11 mouse cellular contexts compared by ENCODE assay signal in genomic region chr3:122033248-122033837, GRCm38 (mm10). TPM values are rescaled to one million over a fixed set of nuclear protein-coding genes. Genes with fewer than 3 reads are reported as not detected.
DNase-seq lines count a peak whose midpoint lies in the region; ATAC-seq lines count a peak whose summit lies in the region.
"Had no signal": no experiment of that assay in that cellular context is flagged by ENCODE, and none has a peak within 500 bp of the region (broad histone marks: within the 10 kb centered on the region; RNA-seq: fewer than 3 reads in every experiment).

No protein-coding gene starts in this region.

- no peaks in the 10 kb centered on the region for H3K27me3 ChIP-seq in liver, embryonic 15.5 days
- H3K27me3 ChIP-seq in liver, embryonic 11.5 days (replicated peaks; ENCODE audit: control insufficient read depth, insufficient read depth, low read length) = no peaks in the 10 kb centered on the region
- no peaks in the 10 kb centered on the region for H3K27me3 ChIP-seq in heart, embryonic 15.5 days
- no peaks in the 10 kb centered on the region for H3K27me3 ChIP-seq in limb, embryonic 12.5 days
- no peaks in the 10 kb centered on the region for H3K27me3 ChIP-seq in hindbrain, embryonic 16.5 days (replicated peaks; ENCODE audit: control insufficient read depth, insufficient read depth, low read length)
- peaks cover 23% of the 10 kb centered on the region for H3K27me3 ChIP-seq in forebrain, embryonic 13.5 days

- 51% methylated on average over 9 of the region's 9 CpGs for WGBS in liver, embryonic 15.5 days (ENCODE audit: insufficient replicate concordance)
- 52% methylated on average over 9 of the region's 9 CpGs for WGBS in liver, embryonic 11.5 days
- WGBS in heart, embryonic 15.5 days = 22% methylated on average over 9 of the region's 9 CpGs
- WGBS in limb, embryonic 12.5 days = 57% methylated on average over 9 of the region's 9 CpGs
- WGBS in hindbrain, embryonic 16.5 days = 47% methylated on average over 9 of the region's 9 CpGs
- 58% methylated on average over 9 of the region's 9 CpGs for whole genome bisulfite sequencing in forebrain, embryonic 13.5 days

- no peak overlapping the region for H3K9ac ChIP-seq in liver, embryonic 15.5 days
- H3K9ac ChIP-seq in liver, embryonic 11.5 days (ENCODE audit: low read depth, low read length) = no peak overlapping the region
- H3K9ac ChIP-seq in heart, embryonic 15.5 days = peak overlapping the region; percentile 21; the same call in 1 of the 2 replicates
- no peak overlapping the region for H3K9ac ChIP-seq in limb, embryonic 12.5 days (replicated peaks)
- no peak overlapping the region for H3K9ac ChIP-seq in hindbrain, embryonic 16.5 days (ENCODE audit: low read depth, low read length)
- H3K9ac ChIP-seq in forebrain, embryonic 13.5 days = no peak overlapping the region
- H3K9ac ChIP-seq: midbrain, embryonic 13.5 days had no signal

- no peak overlapping the region for H3K4me2 ChIP-seq in liver, embryonic 15.5 days
- no peak overlapping the region for H3K4me2 ChIP-seq in liver, embryonic 11.5 days
- H3K4me2 ChIP-seq in heart, embryonic 15.5 days = no peak overlapping the region
- no peak overlapping the region for H3K4me2 ChIP-seq in limb, embryonic 12.5 days
- H3K4me2 ChIP-seq in hindbrain, embryonic 16.5 days (ENCODE audit: low read length) = no peak overlapping the region
- no peak overlapping the region for H3K4me2 ChIP-seq in forebrain, embryonic 13.5 days
- H3K4me2 ChIP-seq: midbrain, embryonic 13.5 days had no signal

- no peak for DNase-seq in liver, embryonic 11.5 days (ENCODE audit: low spot score)
- DNase-seq in adrenal gland, postnatal 14 days = peak; percentile 41
- no peak for DNase-seq in embryo, embryonic 10.5 days (ENCODE audit: low spot score)
- DNase-seq: cerebellum, postnatal 14 days had no signal

- H3K4me1 ChIP-seq in liver, embryonic 15.5 days (replicated peaks) = 0 out of 2 replicates have a peak, but pooled peaks cover 7% of the 10 kb centered on the region
- peaks cover 5% of the 10 kb centered on the region for H3K4me1 ChIP-seq in liver, embryonic 11.5 days (replicated peaks; ENCODE audit: control insufficient read depth, insufficient read depth, low read length)
- peaks cover 20% of the 10 kb centered on the region for H3K4me1 ChIP-seq in heart, embryonic 15.5 days (replicated peaks)
- peaks cover 14% of the 10 kb centered on the region; the same call in 1 of the 2 replicates for H3K4me1 ChIP-seq in limb, embryonic 12.5 days (replicated peaks)
- H3K4me1 ChIP-seq in hindbrain, embryonic 16.5 days (ENCODE audit: control insufficient read depth, insufficient read depth, low read depth, low read length) = no peaks in the 10 kb centered on the region
- no peaks in the 10 kb centered on the region for H3K4me1 ChIP-seq in forebrain, embryonic 13.5 days
- H3K4me1 ChIP-seq: midbrain, embryonic 13.5 days had no signal

- H3K27ac ChIP-seq in liver, embryonic 15.5 days (replicated peaks) = no peak overlapping the region
- no peak overlapping the region for H3K27ac ChIP-seq in liver, embryonic 11.5 days (ENCODE audit: low read depth, low read length)
- peak overlapping the region; percentile 71 for H3K27ac ChIP-seq in heart, embryonic 15.5 days
- peak overlapping the region; percentile 53; the same call in 1 of the 2 replicates for H3K27ac ChIP-seq in limb, embryonic 12.5 days
- H3K27ac ChIP-seq in hindbrain, embryonic 16.5 days (ENCODE audit: low read depth, low read length) = no peak overlapping the region
- H3K27ac ChIP-seq in forebrain, embryonic 13.5 days = no peak overlapping the region
- H3K27ac ChIP-seq: midbrain, embryonic 13.5 days had no signal

- no peaks in the 10 kb centered on the region for H3K36me3 ChIP-seq in liver, embryonic 15.5 days (replicated peaks)
- no peaks in the 10 kb centered on the region for H3K36me3 ChIP-seq in liver, embryonic 11.5 days (ENCODE audit: control insufficient read depth, insufficient read depth, low read length)
- no peaks in the 10 kb centered on the region for H3K36me3 ChIP-seq in heart, embryonic 15.5 days
- H3K36me3 ChIP-seq in limb, embryonic 12.5 days = no peaks in the 10 kb centered on the region
- H3K36me3 ChIP-seq in hindbrain, embryonic 16.5 days (ENCODE audit: control insufficient read depth, insufficient read depth, low read length) = no peaks in the 10 kb centered on the region
- no peaks in the 10 kb centered on the region for H3K36me3 ChIP-seq in forebrain, embryonic 13.5 days (ENCODE audit: poor library complexity, severe bottlenecking)
- H3K36me3 ChIP-seq: G1E; midbrain, embryonic 13.5 days had no signal

- 0 out of 2 replicates have a peak, but pooled peaks have one; percentile 15 for ATAC-seq in liver, embryonic 15.5 days (ENCODE audit: insufficient read depth)
- no peak for ATAC-seq in liver, embryonic 11.5 days (replicated peaks; ENCODE audit: low FRiP score)
- 0 out of 2 replicates have a peak, but pooled peaks have one; percentile 53 for ATAC-seq in heart, embryonic 15.5 days (replicated peaks; ENCODE audit: insufficient number of reproducible peaks, insufficient read depth, low FRiP score, low read depth)
- no peak for ATAC-seq in limb, embryonic 12.5 days (ENCODE audit: insufficient number of reproducible peaks, insufficient read depth, low FRiP score, low TSS enrichment, low read depth)
- ATAC-seq in hindbrain, embryonic 16.5 days = no peak
- no peak for ATAC-seq in forebrain, embryonic 13.5 days
- ATAC-seq: midbrain, embryonic 13.5 days had no signal

- H3K9me3 ChIP-seq in liver, embryonic 15.5 days (replicated peaks) = no peaks in the 10 kb centered on the region
- no peaks in the 10 kb centered on the region for H3K9me3 ChIP-seq in liver, embryonic 11.5 days (ENCODE audit: control insufficient read depth, low read length)
- no peaks in the 10 kb centered on the region for H3K9me3 ChIP-seq in heart, embryonic 15.5 days (replicated peaks)
- H3K9me3 ChIP-seq in limb, embryonic 12.5 days = peaks cover 5% of the 10 kb centered on the region; the same call in 1 of the 2 replicates
- H3K9me3 ChIP-seq in hindbrain, embryonic 16.5 days (ENCODE audit: control insufficient read depth, low read length) = peaks cover 7% of the 10 kb centered on the region
- no peaks in the 10 kb centered on the region for H3K9me3 ChIP-seq in forebrain, embryonic 13.5 days (replicated peaks)
- H3K9me3 ChIP-seq: G1E; midbrain, embryonic 13.5 days had no signal

- no peak overlapping the region for H3K4me3 ChIP-seq in liver, embryonic 15.5 days (replicated peaks)
- H3K4me3 ChIP-seq in liver, embryonic 11.5 days (ENCODE audit: low read depth, low read length) = no peak overlapping the region
- H3K4me3 ChIP-seq in heart, embryonic 15.5 days = no peak overlapping the region
- no peak overlapping the region for H3K4me3 ChIP-seq in limb, embryonic 12.5 days (replicated peaks)
- no peak overlapping the region for H3K4me3 ChIP-seq in hindbrain, embryonic 16.5 days (ENCODE audit: low read length)
- H3K4me3 ChIP-seq in forebrain, embryonic 13.5 days = no peak overlapping the region
- H3K4me3 ChIP-seq: midbrain, embryonic 13.5 days had no signal

RNA-seq across cellular contexts. Expression of gene Abca4, which starts 10.9 kb away (rescaled TPM):
- polyA plus RNA-seq in liver, embryonic 15.5 days (2015; fragmentation: Nextera tagmentation; extraction: Ambion mirVana) = 0.26 and 0.31 TPM in 2 replicates
- polyA plus RNA-seq in liver, embryonic 11.5 days (2014; fragmentation: Nextera tagmentation; extraction: Ambion mirVana) = 1.3 and 3.2 TPM in 2 replicates
- total RNA-seq in adrenal gland, postnatal 14 days (2021) = 2.3 and 3.5 TPM in 2 replicates
- polyA plus RNA-seq in heart, embryonic 15.5 days (2015; fragmentation: Nextera tagmentation; extraction: Ambion mirVana) = 3.0 and 3.2 TPM in 2 replicates
- 1.8 and 2.2 TPM in 2 replicates for polyA plus RNA-seq in limb, embryonic 12.5 days (2016; fragmentation: Nextera tagmentation; extraction: Ambion mirVana)
- polyA plus RNA-seq in hindbrain, embryonic 16.5 days (2015; fragmentation: Nextera tagmentation; extraction: Ambion mirVana) = 3.7 and 4.1 TPM in 2 replicates
- 0.72 and 0.92 TPM in 2 replicates for polyA plus RNA-seq in forebrain, embryonic 13.5 days (2015; fragmentation: Nextera tagmentation; extraction: Ambion mirVana)

Comparison
In these comparisons a context has a peak if more than half of its experiments do, and no peak if none do; other contexts are left out.
1. ATAC-seq: peak in liver, embryonic 15.5 days (single experiment) and heart, embryonic 15.5 days (single experiment); none in liver, embryonic 11.5 days (single experiment), limb, embryonic 12.5 days (single experiment), hindbrain, embryonic 16.5 days (single experiment) and forebrain, embryonic 13.5 days (single experiment).
2. H3K27ac ChIP-seq: peak in heart, embryonic 15.5 days (single experiment) and limb, embryonic 12.5 days (single experiment); none in liver, embryonic 15.5 days (single experiment), liver, embryonic 11.5 days (single experiment), hindbrain, embryonic 16.5 days (single experiment) and forebrain, embryonic 13.5 days (single experiment).